Mouse (Mus musculus) E14TG2a.4 (cell line): ENCODE measurements at regions not wholly inside any gene's neighbourhood (a gene's known extent, or its start where the extent isn't known, plus 50 kb on each side); places are given as distances from the start of the nearest gene placed in this dataset.

Experiments
- CTCF ChIP-seq: conservative IDR thresholded peaks from 2 replicates; pipeline ENCODE4 v1.5.1; 2014; ENCODE audit warnings: low read length
- NANOG ChIP-seq: IDR thresholded peaks from 2 replicates; pipeline ENCODE4 v1.6.1; 2014; ENCODE audit warnings: borderline replicate concordance, low read length, mixed read lengths

DNA sequence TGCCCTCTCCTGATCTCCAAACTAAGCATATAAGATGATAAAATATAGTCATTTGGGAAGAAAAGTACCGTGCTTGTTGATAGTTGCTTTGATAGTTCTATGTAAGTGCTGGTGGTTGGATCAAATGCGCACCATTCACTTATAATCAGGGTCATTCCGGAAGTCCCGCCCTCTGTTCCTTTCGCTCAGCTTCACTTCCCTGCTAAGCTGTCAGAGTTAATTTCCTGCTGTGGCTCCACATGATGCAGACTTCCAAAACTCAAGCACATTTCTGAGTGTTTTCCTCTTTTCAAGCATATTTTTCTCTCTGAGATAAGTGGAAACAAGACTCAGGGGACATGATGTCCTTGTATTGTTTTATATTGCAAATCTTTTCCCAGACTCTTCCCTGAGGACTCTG lies 86.4 kb downstream of the Avpr1a start:
- no peak for TF ChIP-seq CTCF
- no peak for TF ChIP-seq NANOG
